In genomic region chr9:41700683-41701082, GRCm38 (mm10) we compare ENCODE assay signal across 14 mouse cellular contexts.
DNase-seq lines count a peak whose midpoint lies in the region; ATAC-seq lines count a peak whose summit lies in the region.
"Had no signal": no experiment of that assay in that cellular context is flagged by ENCODE, and none has a peak within 500 bp of the region (broad histone marks: within the 10 kb centered on the region; RNA-seq: fewer than 3 reads in every experiment).

No protein-coding gene starts in this region.

- no peaks in the 10 kb centered on the region for H3K36me3 ChIP-seq in heart, embryonic 14.5 days (ENCODE audit: control insufficient read depth, insufficient read depth, low read length)
- no peaks in the 10 kb centered on the region for H3K36me3 ChIP-seq in hindbrain, embryonic 13.5 days
- H3K36me3 ChIP-seq: embryonic facial prominence, embryonic 12.5 days; heart, embryonic 12.5 days; liver, embryonic 15.5 days had no signal

- H3K4me1 ChIP-seq in heart, embryonic 14.5 days (ENCODE audit: control insufficient read depth in 2 of 2, insufficient read depth in 2 of 2, low read length in 2 of 2) = peaks cover 3 to 4% of the 10 kb centered on the region in 2 experiments; a peak in 3 of 4 replicates
- H3K4me1 ChIP-seq in hindbrain, embryonic 13.5 days (replicated peaks) = peaks cover 41% of the 10 kb centered on the region
- H3K4me1 ChIP-seq: liver, embryonic 15.5 days had no signal

- H3K27ac ChIP-seq in heart, embryonic 14.5 days (replicated peaks in 1 of 2; ENCODE audit: control insufficient read depth in 1 of 2, insufficient read depth in 1 of 2, low read depth in 2 of 2, low read length in 2 of 2) = no peak overlapping the region
- H3K27ac ChIP-seq in hindbrain, embryonic 13.5 days = 0 out of 2 replicates have a peak overlapping the region, but pooled peaks have one; percentile 46
- H3K27ac ChIP-seq: liver, embryonic 15.5 days had no signal

- no peak for ATAC-seq in heart, embryonic 14.5 days (ENCODE audit: insufficient number of reproducible peaks, insufficient read depth, low FRiP score, low read depth)
- no peak for ATAC-seq in hindbrain, embryonic 13.5 days (ENCODE audit: low FRiP score)
- ATAC-seq in granulocyte monocyte progenitor cell, adult 5-6 weeks (replicated peaks; ENCODE audit: poor library complexity, severe bottlenecking) = no peak

- H3K4me3 ChIP-seq in heart, embryonic 14.5 days (ENCODE audit: control insufficient read depth in 1 of 2, insufficient read depth in 1 of 2, low read depth in 1 of 2, low read length in 2 of 2) = no peak overlapping the region
- H3K4me3 ChIP-seq in hindbrain, embryonic 13.5 days = no peak overlapping the region
- H3K4me3 ChIP-seq: embryonic facial prominence, embryonic 12.5 days; heart, embryonic 12.5 days; liver, embryonic 15.5 days had no signal

- peak overlapping the region; percentile 11; the same call in 1 of the 2 replicates for H3K4me2 ChIP-seq in heart, embryonic 14.5 days (ENCODE audit: low read length)
- H3K4me2 ChIP-seq in hindbrain, embryonic 13.5 days = no peak overlapping the region
- H3K4me2 ChIP-seq: embryonic facial prominence, embryonic 12.5 days; heart, embryonic 12.5 days; liver, embryonic 15.5 days had no signal

- DNase-seq in heart, postnatal 25 days (ENCODE audit: low spot score) = no peak
- DNase-seq in right cerebral cortex, adult 18-20 months = peak; percentile 11
- DNase-seq in right cerebral cortex, postnatal 25 days = no peak
- DNase-seq in retina, embryonic 14.5 days (ENCODE audit: low spot score) = peak; percentile 50
- no peak for DNase-seq in adrenal gland, adult 2 months
- DNase-seq: cerebellum, adult 11 months; kidney, adult 11 months; thymus, postnatal 36 days had no signal

- H3K9me3 ChIP-seq in heart, embryonic 14.5 days (ENCODE audit: control insufficient read depth, low read length) = no peaks in the 10 kb centered on the region
- no peaks in the 10 kb centered on the region for H3K9me3 ChIP-seq in hindbrain, embryonic 13.5 days
- H3K9me3 ChIP-seq: embryonic facial prominence, embryonic 12.5 days; heart, embryonic 12.5 days; liver, embryonic 15.5 days had no signal

- H3K27me3 ChIP-seq in heart, embryonic 14.5 days (ENCODE audit: control insufficient read depth, insufficient read depth, low read length) = no peaks in the 10 kb centered on the region
- no peaks in the 10 kb centered on the region for H3K27me3 ChIP-seq in hindbrain, embryonic 13.5 days
- H3K27me3 ChIP-seq: embryonic facial prominence, embryonic 12.5 days; heart, embryonic 12.5 days; liver, embryonic 15.5 days had no signal

- no peak overlapping the region for H3K9ac ChIP-seq in heart, embryonic 14.5 days (ENCODE audit: low read length)
- no peak overlapping the region for H3K9ac ChIP-seq in hindbrain, embryonic 13.5 days
- H3K9ac ChIP-seq: embryonic facial prominence, embryonic 12.5 days; heart, embryonic 12.5 days; liver, embryonic 15.5 days had no signal

- intact Hi-C loops in heart, postnatal 25 days (cut with DNase I) = no loop called here

- 11% methylated on average over 6 of the region's 6 CpGs for WGBS in heart, embryonic 14.5 days
- WGBS in hindbrain, embryonic 13.5 days = 29% methylated on average over 6 of the region's 6 CpGs

Comparison
In these comparisons a context has a peak if more than half of its experiments do, and no peak if none do; other contexts are left out.
1. DNase-seq: peak in right cerebral cortex, adult 18-20 months (single experiment) and retina, embryonic 14.5 days (single experiment); none in heart, postnatal 25 days (single experiment), right cerebral cortex, postnatal 25 days (single experiment) and adrenal gland, adult 2 months (single experiment).